Mouse (Mus musculus) bone marrow, adult 2 months (tissue): ENCODE measurements around the gene Pnpla8.

ENCODE experiments used
- CTCF ChIP-seq: fragments of 200-500 bp; IDR thresholded peaks from 2 replicates; pipeline ENCODE4 v1.5.1; 2011; ENCODE audit warnings: low read length, control low read depth; ENCODE audit not compliant: control insufficient read depth, insufficient read depth
- POLR2A ChIP-seq: fragments of 200-500 bp; IDR thresholded peaks from 2 replicates; pipeline ENCODE4 v1.6.1; 2011; ENCODE audit warnings: low read depth, mild to moderate bottlenecking, control low read depth, low read length, borderline replicate concordance; ENCODE audit not compliant: control insufficient read depth

DNA sequence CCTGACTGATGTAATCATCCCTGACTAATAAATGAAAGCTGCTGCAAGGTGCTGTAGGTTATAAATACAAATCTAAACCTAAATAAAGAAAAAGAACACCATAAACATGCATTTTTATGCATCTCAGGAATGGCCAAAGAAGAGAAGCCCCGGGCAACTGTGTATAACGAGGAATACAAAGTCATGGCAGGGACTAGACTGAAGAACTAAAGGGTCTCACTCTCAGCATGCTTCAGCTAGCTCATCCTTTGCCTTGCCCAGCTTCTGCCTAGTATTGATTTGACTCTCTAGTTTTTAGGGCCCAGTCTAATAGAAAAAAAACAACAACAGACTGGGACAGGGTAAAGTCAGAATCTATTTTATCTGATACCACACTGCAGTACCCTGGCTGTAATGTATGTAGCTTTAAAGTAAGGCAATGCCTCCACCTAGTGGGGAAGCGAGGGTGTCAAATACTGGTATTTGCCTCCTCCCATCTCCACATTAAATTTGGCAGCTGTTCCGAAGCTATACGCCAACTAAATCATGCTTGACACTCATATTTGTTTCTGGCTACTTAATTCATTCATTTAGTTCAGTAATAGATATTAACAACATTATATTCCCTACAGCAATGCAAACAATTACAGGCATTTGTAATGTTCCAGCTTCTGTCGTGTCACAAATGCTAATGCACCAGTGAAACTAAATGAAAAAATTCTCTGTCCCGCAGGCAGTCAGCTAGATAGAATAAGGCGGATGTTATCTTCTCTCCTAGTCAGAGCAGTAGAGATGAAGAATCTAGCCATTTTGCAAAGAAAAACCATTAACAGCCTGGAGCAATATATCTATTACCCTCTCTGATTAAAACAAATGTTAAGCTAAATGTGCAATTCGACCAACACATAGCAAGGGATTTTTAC is 39.8 kb upstream of the Pnpla8 start:
- TF ChIP-seq CTCF (no peak), POLR2A (no peak)
